Mouse (Mus musculus) adrenal gland, postnatal 10 days (tissue): ENCODE data around the gene Cpeb4. TPM values are rescaled to one million over a fixed set of nuclear protein-coding genes. Genes with fewer than 3 reads are reported as not detected.
A peak's percentile ranks its signal among the peaks of the same experiment; 100 is the strongest.

Experiments used
- DNase-seq: peaks from one replicate; pipeline ENCODE4 v3.0.0; 2021; ENCODE audit warnings: mixed read lengths
- total RNA-seq, 2 experiments: library from RNA; stranded (reverse); gene quantifications; 2 replicates each; pipeline ENCODE4 v1.2.3; 2021

Gene Cpeb4
- total RNA-seq, 2 experiments from 2014 or later = 66.9 to 133 TPM

DNA sequence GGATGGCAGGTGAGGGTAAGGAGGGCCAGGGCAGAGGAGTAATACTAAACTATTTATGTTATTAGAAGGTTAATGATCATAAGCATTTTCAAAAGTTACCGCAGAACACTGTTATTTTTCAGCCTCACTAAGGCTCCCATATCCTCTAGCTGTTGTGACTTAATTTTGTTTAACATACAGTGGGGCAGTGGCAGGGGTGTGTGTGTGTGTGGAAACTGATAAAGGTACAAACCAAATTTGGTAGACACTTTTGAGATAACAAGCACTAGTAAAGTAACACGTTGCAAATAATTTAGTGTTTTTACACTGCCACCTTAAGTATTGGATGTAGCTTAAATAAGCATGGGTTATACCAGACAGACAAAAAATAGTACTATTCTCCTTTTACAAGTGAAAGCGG lies 24.9 kb downstream of the Cpeb4 start:
- no peak for DNase-seq

DNA sequence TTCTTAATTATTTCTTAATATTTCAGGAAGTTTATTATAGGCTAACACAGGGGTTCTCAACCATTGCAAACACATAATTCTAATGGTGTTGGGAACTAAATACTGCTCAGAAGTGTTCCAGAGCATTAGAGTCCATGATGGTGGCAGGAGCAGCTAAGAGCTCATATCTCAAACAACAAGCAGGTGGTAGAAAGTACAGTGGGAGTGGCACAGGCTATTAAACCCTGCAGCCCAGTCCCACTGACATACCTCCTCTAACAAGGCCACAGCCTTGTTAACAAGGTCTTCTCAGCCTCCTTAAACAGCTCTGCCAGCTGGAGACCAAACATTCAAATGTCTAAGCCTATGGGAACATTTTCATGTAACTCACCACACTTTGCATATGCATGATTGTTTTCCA lies 27.2 kb downstream of the Cpeb4 start:
- DNase-seq = no peak

DNA sequence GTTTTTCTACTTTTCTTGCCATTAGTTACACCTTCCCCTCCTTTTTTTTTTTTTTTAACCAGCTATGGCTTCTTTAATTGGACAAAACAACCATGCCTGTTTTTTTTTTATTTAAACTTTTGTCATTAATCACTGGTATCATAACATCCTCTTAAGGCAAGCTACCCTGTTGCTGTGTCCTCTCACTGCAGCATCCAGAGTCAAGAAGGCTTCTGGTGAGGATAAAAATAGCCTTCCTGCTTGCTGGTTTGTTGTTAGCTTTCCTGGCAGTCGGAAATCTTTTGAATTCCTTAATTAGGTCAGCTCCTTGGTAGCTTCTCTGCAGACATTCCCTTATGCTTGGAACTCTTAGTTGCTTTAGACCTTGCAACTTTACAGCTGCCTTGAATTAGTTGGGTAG lies 28.7 kb downstream of the Cpeb4 start:
- no peak for DNase-seq

DNA sequence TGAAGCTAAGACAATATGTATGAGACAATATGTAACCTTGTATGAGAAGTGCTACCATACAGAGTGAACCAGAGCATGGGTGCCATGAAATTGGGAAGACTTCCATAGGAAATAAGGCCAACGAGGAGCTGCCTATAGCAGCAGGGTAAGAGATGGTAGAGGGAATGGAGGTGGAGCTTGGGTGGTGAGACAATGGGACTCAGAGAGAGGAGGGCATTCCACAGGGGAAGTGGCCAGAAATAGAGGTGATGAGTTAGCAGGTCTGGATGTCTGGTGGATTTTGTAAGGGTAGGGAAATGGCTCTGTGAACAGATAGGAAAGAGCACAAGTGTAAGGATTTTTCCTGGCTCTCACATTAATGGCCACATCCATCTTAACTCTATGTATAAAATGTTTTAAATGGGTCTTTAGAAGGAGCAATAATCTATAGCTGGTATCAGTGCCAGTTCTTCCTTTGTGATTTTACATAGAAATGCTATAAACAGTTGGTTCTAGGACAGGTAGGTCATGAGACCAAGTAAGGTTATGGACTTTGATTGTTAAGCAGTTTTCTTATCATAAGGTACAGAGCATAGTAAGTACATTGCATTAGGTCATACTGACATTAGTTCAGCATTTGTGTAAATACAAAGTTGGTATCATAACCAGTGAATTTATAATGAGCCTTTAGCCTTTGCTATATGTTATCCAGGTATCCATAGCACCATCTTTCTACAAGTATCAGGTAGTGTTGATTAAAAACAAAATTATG lies 30.4 kb downstream of the Cpeb4 start:
- DNase-seq = no peak

DNA sequence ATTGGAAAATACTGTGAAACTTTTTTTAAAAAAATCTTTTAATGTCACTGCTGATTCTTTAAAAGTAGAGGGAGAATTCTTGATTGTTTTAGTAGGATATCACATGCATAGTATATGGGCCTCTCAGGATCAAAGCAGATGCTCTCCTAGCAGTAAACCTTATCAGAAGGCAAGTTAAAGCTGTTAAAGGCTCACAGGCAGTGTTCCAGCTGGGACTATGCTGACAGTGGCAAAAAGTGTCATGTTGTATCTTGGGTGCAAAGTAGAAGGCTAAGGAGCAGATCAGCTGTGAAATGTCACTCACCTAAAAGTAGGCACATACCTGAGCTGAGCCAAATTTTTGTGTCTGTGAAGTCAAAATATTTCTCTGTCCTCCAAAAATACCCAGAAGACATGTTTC lies 34.5 kb downstream of the Cpeb4 start:
- no peak for DNase-seq

DNA sequence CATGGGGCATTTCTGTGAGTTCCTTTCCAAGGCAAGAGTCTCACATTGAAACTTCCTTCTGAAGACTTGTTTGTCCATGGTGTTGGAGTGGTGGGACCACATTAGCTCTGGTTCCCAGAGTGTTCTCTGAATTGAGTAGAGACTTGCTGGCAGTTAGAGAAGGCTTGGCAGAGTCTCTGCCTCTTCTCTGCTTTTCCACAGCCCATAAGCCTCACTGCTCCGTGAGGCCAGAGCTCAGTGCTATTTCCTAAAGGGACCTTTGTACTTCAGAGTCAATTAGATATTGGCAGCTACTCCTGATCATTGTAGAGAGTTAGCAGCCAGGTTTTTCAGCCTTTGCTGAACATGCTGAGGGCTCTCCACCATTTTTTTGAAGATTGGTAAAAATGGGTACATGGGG lies 35.6 kb downstream of the Cpeb4 start:
- peak; percentile 25 for DNase-seq

DNA sequence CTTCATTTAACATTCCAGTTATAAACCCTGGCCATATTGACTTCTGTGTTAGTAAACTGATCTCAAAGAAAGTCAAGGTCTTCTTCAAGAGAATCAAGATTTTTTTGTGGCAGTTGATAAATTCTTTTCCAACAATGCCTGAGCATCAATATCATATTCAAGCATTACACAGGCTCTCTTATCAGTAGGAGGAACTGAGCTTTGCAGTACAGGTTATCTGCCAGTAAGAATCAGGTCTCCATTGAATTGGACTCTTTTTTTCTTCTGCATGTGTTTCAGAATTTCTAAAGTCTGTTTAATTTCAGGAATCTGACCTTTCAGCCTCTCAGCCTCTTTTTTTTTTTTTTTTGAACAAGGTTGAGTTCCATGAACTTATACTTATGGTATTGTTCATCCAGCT lies 40.9 kb downstream of the Cpeb4 start:
- no peak for DNase-seq

DNA sequence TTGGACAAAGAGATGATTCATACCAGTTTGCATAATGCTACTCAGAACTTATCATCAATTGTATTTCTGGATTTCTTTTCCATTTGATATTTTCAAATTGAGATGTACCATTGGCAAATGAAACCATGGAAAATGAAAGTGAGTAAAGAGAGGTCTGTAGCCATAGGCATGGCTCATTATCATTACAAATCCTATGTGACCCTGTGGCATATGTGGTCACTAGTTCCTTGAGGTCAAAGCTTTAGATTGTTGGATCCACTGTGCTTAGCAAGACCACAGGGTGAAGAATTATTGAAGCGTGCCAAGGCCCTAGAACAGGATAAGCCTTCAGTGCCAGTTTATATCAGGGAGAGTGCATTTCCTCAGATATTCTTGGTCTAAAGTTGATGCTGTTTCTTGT lies 45.8 kb downstream of the Cpeb4 start:
- DNase-seq = no peak

DNA sequence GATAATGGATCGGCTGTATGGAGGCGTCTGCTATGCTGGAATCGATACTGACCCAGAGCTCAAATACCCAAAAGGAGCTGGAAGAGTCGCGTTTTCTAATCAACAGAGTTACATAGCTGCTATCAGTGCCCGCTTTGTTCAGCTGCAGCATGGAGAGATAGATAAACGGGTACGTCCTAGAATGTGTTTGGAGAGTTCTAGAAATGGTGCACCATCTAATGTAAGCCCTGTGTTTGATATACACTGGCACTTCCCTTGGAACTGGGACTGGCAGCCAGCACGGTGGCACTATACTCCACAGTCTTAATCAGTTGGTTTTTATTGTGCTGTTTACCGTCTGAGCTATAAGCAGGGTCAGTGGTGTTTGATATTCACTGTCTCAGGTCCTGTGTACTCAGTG lies 58.0 kb downstream of the Cpeb4 start:
- no peak for DNase-seq

DNA sequence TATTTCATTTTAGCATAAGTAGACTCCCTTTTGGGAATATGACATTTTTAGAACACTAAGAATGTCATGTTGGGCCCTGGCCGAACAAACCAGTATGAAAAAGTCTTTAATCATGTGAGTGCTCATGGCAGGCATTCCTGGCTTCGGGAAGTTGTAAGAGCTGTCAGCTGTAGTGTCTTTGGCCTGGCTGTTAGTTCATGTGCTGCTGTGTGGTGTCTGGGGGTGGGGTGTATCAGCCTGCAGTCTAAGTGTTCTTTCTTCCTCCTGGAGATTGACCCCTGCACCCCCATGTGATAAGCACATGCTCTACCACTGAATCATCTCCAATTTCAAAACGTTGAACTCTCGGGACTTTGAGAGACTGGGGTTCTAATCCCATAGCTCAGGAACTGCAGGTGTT lies 63.6 kb downstream of the Cpeb4 start:
- no peak for DNase-seq

DNA sequence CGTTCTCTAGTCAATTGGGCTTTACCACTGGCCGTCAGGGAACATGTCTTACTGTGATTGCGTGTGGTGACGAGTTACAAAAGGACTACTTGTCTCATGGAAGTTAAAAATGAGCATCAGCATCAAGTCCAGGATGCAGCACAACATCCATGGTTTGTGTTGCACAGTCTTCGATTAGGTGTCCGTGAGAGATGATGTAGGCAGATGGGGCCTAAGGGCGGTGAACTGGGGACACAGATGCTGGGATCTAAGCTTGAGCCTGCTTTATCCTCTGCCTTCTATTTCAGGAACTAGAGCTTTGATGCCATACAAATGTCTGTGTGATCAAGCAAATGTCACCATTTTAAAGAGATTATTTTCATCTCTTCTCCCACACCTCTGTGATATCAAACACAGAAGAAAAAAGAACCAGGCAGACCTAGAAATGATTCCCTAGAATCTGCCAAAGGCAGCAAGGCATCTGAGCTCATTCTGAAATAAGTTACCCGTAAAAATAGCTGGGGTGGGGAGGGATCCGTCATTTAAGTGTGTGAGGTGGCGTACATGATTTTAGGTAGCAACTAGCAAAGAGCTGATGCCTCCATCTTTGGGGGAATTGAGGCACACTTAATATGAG lies 65.0 kb downstream of the Cpeb4 start:
- DNase-seq = no peak

DNA sequence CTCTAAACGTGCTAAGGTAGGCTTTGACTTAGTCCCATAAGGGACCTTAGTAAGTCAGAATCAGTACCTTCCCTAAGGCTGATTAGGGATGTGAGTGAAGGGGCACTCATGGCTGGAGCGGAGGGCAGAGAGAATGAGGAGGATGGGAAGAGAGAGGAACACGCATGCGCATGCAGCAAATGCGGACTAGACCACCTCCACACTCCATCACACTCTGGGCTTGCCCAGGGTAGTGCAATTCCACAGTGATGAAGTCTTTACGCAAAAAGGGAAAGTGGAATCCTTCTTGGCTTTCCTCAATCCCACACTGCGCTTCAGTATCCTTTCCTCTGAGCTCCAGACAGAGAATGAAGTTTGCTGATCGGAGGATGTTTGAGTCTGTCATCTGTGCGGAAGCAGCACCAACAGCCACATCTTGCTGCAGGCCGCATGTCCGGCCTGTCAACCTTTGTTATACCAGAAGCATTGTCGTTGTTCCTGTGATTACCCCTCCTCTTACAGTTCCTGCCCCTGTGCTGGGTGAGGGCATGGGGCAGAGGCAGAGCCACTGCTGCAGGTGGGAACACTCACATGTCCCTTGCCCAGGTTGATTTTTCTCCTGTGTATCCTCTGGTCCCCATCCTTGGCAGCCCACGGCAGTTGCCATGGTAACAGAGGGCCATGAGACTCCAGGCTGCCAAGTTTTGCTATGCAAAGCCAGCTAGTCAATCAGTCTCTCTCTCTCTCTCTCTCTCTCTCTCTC lies 69.1 kb downstream of the Cpeb4 start:
- no peak for DNase-seq

DNA sequence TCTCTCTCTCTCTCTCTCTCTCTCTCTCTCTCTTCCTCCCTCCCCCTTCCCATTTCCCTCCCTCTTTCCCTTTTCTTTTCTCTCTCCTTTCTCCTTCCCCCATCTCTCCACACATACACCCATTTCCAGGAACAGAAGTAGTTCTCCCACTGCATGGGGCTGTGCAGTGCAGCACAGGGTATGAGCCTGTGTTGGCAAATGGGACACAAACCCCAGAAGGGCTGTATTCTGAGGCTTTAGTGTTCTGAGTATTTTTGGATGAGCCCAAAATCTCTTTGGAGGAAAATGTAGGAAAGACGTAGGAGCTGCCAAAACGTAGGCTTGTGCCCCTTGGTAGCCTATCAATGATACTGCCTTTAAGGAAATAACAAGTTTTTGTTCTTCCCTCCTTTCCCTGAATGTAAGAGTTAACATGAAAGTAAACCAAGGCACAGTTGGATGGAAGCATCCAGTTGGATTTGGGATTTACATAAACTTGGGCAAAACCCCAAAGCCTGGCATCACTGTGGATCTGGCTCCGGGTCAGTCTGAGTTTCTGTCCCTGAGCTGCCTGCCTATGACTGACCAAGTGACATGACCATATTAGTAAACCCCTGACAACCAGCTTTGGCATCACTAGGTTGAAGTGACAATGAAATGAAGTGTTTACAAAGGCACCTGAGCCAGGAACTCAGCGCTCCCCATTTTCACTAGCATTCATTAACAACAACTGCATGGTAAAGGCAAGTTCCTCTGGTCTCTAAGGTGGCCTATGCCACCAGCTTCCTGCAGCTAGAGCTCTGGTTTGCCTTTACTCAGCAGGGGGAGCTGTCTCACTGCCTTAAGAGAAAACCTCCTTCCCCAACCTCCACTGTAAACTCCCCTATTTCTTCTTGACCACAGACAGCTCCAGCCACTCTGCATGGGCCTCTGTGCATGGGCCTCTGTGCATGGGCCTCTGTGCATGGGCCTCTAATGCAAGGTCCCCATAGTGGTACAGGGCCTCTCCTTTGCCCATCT lies 69.9 kb downstream of the Cpeb4 start:
- no peak for DNase-seq

DNA sequence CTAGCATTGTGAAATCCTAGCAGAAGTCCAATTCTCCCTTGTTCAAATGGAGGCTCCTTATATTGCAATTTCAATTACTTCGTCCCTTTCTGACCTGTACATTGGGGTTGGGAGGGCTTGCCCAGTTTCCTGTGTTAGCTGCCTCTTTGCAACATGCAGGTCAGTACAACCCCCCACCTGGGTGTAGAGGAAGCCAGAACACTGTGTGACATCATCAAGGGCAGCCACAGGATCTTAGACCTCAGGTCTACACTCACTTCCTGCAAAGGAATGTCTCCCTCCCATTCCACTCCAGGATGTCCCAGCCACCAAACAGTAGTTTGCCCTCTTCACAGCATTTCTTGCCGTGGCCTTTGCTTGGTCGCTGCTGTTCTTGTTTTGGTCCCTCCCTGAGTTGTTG lies 73.5 kb downstream of the Cpeb4 start:
- DNase-seq = no peak

DNA sequence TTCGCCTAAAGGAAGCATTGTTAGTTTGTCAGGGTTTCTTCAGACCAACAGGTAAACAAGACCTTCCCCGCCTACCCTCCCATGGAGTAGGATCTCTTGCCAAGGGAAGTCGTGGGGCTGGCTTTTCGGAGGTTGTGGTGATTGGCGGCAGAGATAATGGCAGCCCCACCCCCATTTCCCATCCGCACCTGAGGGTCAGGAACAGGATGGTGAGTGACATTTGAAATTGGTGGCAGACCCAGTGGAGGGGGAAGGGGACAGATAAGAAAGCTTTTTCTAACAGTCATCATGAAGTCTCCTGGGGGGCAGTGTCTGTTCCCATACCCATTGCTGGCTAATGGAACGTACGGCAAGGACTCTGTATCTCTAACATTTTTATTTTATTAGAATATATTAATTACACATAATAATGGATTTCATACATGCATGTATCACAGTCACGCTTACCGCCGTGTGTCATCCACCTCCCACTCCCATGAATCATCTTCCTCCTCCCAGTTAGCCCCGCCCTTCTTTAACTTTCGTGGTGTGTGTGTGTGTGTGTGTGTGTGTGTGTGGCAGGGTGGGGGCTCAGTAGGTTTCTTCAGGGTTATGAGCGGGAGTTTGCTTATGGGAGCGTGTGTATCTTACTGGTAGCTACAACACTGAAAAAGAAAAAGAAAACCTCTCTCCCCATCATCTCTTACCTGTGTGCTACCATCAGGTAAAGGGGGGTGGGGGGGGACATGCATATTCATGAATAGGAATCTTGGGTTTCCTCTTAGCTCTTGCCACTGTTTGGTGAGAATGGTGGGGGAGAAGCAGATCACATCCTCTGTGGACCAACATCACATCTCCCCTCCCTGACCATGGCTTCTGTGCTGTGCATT lies 76.7 kb downstream of the Cpeb4 start:
- DNase-seq = no peak

DNA sequence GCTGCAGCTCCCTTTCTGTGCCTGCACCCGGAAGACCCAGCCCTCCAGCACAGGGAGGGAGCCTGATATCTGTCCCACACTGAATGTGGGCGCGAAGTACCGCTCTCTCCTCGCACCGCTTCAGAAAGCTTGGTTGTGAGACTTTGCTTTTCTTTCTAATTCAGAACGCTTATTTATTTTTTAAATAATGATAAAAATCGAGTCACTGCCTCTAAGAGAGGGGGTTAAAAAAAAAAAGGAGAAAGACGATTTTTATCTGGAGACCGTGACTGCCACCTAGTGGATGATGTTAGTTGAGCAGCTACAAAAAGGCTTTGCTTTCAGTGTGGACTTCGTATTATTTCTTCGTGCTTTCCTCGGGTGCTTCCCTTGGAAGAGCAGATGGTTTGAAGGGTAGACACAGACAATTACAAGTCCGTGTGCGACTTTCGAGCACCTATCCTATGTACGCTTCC lies 77.3 kb downstream of the Cpeb4 start:
- DNase-seq = peak; percentile 81

DNA sequence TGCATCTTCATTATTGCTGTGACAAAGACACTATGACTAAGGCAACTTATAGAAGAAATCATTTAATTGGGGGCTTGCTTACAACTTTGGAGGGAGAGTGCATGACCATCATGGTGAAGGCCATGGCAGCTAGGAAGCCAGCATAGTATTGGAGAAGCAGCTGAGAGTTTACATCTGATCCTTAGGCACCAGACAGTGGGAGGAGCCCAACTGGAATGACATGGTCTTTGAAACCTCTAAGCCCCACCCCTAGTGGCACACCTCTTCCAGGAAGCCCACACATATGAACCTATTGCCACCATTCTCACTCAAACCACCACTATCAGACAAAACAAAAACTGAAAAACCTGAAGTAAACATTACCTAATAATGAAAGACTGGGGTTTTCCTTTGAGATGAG lies 88.1 kb downstream of the Cpeb4 start:
- DNase-seq = no peak

DNA sequence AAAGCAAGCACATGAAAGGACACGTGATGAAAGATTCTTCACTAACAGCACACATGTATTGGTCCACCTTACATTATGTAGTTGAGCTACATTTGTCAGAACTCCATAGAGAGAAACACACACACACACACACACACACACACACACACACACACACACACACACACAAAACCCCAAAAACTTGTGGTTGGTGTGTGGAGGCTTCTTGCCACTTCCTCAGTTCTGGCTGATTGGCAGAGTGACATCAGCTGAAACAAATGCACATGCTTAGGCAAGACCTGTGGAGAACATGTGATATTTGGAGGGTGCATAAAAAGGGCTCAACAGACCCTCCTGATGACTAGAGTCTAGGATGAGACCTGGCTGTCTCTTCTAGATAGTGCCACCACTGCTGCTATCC lies 92.0 kb downstream of the Cpeb4 start:
- no peak for DNase-seq

DNA sequence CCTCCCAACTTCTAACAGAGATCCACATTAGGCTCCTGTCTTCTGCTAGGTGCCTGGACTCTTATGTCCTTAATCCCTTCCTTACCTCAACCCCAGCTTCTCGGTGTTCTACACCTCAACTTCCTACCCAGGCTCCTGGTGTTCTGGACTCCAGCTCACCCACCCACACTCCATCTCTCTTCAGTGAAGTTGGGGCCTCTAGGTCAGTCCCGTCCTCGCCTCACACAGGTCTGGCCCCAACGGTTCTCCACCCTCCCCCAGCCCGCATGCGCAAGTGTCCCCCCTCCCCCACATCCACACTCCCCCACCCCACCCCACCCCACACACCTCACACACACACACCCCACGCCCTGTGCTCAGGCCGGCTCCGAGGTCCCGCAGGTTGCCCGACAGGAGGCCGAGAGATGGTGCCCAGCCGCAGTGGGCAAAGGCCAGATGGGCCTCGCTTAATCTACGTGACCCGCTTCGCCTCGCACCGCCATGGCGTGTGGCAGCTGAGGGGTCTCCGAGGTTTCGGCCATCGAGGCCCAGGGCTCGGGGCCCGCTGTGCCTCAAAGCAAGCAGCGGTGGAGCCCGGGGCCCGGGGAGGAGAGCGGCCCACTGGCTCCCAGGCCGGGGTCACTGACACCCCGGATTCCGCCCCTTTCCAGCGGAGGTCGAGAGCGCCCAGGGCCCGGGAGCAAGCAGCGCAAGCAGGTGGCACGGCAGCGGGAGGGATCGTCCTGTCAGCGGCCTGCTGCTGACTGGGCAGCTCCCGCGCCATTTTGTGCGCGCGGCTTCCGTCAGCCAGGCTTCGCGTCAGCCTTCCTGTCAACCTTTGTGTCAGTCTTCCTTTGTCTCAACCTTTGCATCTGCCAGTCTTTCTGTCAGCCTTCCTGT lies 93.5 kb downstream of the Cpeb4 start, which contains the start of gene 4930524B15Rik:
Gene 4930524B15Rik (plus strand): TSS at position 337 of the 879 bp plus-strand sequence.
- DNase-seq = peak; percentile 18

DNA sequence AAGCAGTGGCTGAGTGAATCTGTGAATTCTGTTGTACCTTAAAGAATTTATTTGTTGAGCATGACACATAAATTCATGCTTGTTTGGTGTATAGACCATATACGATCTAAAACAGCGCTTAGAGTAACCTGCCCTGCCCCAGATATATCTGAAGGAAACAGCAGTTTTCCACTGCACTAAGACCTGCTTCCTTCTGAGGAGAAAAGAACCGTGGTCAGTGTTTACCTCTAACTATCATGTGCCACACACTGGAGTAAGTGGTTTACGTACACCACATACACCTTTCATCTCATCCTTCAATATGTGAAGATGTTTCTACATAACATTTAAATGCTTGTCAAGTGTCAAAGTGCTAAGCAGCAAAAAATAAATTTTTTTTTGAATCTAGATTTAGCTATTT lies 102.1 kb downstream of the Cpeb4 start:
- DNase-seq = no peak
